Mouse (Mus musculus): Measurements from ENCODE around the gene Fam45a. TPM values are rescaled to one million over a fixed set of nuclear protein-coding genes. Genes with fewer than 3 reads are reported as not detected.

The Fam45a gene
- polyA plus RNA-seq, 1 experiment, result 67.7 TPM

DNA sequence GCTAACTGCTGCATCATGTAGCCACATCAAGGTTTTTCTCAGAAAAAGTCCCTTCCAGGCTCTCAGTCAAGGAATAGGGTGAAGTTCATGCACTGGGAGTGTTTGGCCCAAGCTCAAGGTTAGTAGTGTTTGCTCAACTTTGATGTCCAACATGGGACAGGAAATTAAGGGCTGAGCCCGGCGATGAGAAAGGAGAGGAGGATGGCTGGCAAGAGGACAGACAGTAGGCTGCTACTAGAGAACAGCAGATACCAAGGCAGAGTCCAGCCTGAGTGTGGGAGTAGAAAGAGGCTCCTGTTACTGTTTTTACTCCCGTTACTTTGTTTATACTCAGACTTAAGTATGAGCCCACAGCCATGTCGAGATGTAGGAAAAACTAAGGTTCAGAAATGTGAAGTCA lies 62.1 kb downstream of the Fam45a start:
- H3K27me3 ChIP-seq (ENCODE audit: control insufficient read depth, insufficient read depth, low read length), result no peaks in the 10 kb centered on the region
- peaks cover 4% of the 10 kb centered on the region for H3K4me1 ChIP-seq (ENCODE audit: control insufficient read depth, insufficient read depth, low read length)
- peak overlapping the region; percentile 97 for H3K4me3 ChIP-seq (ENCODE audit: control insufficient read depth, low read depth, low read length)
- no peaks in the 10 kb centered on the region for H3K36me3 ChIP-seq (ENCODE audit: control insufficient read depth, insufficient read depth, low read length)
- TF ChIP-seq POLR2A (IDR thresholded peaks at IDR 0.05; ENCODE audit: control insufficient read depth, low read depth, low read length), result no peak
- TF ChIP-seq CTCF (IDR thresholded peaks at IDR 0.05; ENCODE audit: control insufficient read depth, insufficient read depth, insufficient replicate concordance, low read depth, low read length), result no peak
- peak overlapping the region; percentile 89 for H3K27ac ChIP-seq (ENCODE audit: control insufficient read depth, insufficient read depth, low read depth, low read length)

DNA sequence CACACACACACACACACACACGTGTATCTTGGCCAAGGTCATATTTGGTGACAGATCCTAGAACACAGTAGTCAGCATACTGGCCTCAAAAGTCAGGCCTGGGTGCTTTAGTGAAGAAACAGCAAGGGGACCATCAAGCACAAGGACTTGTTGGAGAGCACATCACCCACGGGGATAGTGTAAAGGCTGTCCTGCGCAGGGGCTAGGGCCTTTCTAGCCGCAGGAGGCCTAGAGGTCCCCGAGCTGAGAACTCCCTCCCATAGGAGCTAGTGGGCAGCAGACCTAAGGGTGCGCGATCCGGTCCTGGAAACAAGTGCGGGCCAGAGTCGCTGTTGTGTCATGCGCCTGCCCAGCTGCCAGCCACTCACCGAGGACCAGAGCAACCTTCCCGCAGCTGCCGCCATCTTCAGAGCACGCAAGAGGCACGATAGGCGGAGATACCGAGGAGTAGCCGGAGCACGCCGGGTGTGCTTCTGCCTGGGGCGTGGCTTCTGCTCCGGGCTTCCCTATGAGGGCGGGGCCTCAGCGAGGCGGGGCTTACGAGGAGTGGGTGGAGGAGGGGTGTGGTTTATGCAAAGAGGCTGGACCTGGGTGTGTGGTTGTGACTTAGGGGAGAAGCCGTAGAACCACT lies 62.8 kb downstream of the Fam45a start, which contains the start of gene Prdx3:
Gene Prdx3 (minus strand): TSS at position 493 of the 631 bp plus-strand sequence.
- no peaks in the 10 kb centered on the region for H3K36me3 ChIP-seq (ENCODE audit: control insufficient read depth, insufficient read depth, low read length)
- TF ChIP-seq POLR2A (IDR thresholded peaks at IDR 0.05; ENCODE audit: control insufficient read depth, low read depth, low read length) (peak; percentile 93), CTCF (IDR thresholded peaks at IDR 0.05; ENCODE audit: control insufficient read depth, insufficient read depth, insufficient replicate concordance, low read depth, low read length) (no peak)
- peak within 1 kb of the TSS; percentile 97 for H3K4me3 ChIP-seq (ENCODE audit: control insufficient read depth, low read depth, low read length)
- peak within 1 kb of the TSS; percentile 89 for H3K27ac ChIP-seq (ENCODE audit: control insufficient read depth, insufficient read depth, low read depth, low read length)
- no peaks in the 10 kb centered on the region for H3K27me3 ChIP-seq (ENCODE audit: control insufficient read depth, insufficient read depth, low read length)
- peaks cover 4% of the 10 kb centered on the region for H3K4me1 ChIP-seq (ENCODE audit: control insufficient read depth, insufficient read depth, low read length)

DNA sequence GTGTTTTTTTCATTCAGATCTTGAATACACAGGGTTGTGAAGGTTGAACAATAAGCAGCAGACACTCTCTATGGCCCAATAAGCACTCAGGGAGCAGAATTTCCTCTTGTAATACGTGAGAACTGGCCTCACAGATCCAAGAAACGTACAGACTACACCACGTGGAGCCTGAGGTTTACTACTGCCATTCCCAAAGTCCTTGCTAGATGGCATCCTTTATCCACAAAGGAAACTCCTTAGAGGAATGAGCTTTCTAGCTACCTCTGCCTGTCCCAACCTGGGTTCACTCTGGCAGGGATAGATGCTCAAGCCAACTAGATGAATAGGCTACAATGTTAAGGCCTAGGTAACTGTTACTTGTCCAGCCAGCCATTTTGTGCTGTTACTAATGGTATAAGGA lies 71.7 kb downstream of the Fam45a start:
- no peaks in the 10 kb centered on the region for H3K4me1 ChIP-seq (ENCODE audit: control insufficient read depth, insufficient read depth, low read length)
- no peak overlapping the region for H3K4me3 ChIP-seq (ENCODE audit: control insufficient read depth, low read depth, low read length)
- H3K27me3 ChIP-seq (ENCODE audit: control insufficient read depth, insufficient read depth, low read length), result no peaks in the 10 kb centered on the region
- no peaks in the 10 kb centered on the region for H3K36me3 ChIP-seq (ENCODE audit: control insufficient read depth, insufficient read depth, low read length)
- H3K27ac ChIP-seq (ENCODE audit: control insufficient read depth, insufficient read depth, low read depth, low read length), result no peak overlapping the region
- no peak for TF ChIP-seq CTCF (IDR thresholded peaks at IDR 0.05; ENCODE audit: control insufficient read depth, insufficient read depth, insufficient replicate concordance, low read depth, low read length)
- TF ChIP-seq POLR2A (IDR thresholded peaks at IDR 0.05; ENCODE audit: control insufficient read depth, low read depth, low read length), result no peak

Other genes with a start within 250 kb of the Fam45a start
- gene Cacul1, start 230.6 kb upstream of the Fam45a start, polyA plus RNA-seq (2012; rRNA removed), result 84.8 and 94.2 TPM in 2 replicates
- gene Nanos1, start 55.6 kb upstream of the Fam45a start, polyA plus RNA-seq (2012; rRNA removed), result 0.41 and 0.52 TPM in 2 replicates
- gene Eif3a, start 20.9 kb upstream of the Fam45a start, polyA plus RNA-seq (2012; rRNA removed), result 37.3 and 51.9 TPM in 2 replicates
- gene Sfxn4, start 49.9 kb downstream of the Fam45a start, polyA plus RNA-seq (2012; rRNA removed), result 0.49 and 1.1 TPM in 2 replicates
- gene Prdx3, start 63.0 kb downstream of the Fam45a start, polyA plus RNA-seq (2012; rRNA removed), result 29.6 and 36.2 TPM in 2 replicates
- 1.6 and 1.7 TPM in 2 replicates for gene Grk5, start 78.2 kb downstream of the Fam45a start, polyA plus RNA-seq (2012; rRNA removed)